Mouse (Mus musculus): ENCODE measurements at regions not wholly inside any gene's neighbourhood (a gene's known extent, or its start where the extent isn't known, plus 50 kb on each side); places are given as distances from the start of the nearest gene placed in this dataset.

DNA sequence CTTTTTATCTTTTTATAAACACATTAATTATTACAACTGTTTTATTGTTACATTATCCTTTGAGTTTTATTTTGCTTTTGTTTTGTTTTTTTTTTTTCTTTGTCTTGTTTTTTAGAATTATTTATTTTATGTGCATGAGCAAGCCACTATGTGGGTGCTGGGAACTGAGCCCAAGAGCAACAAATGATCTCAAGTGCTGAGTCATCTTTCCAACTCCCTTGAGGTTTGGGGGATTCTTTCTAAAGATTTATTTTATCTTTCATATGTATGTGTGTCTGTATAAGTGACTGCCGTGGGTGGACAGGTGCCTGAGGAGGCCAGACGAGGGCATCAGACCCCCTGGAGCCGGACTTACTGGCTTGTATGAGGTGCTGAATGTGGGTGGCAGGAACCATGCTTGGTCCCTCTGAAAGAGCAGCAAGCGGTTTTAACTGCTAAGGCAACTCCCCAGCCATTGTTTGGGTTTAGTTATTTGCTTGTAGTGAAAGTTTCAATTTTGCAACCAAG, 244.9 kb upstream of the Jmjd1c start:
- TF ChIP-seq CTCF (IDR thresholded peaks at IDR 0.05; ENCODE audit: low read depth), result no peak
- TF ChIP-seq EP300 (IDR thresholded peaks at IDR 0.05; ENCODE audit: low read depth), result no peak

Measured in liver, embryonic 14.5 days (tissue).